Comparison of ENCODE assay signal across 29 mouse cellular contexts in the genomic region with DNA sequence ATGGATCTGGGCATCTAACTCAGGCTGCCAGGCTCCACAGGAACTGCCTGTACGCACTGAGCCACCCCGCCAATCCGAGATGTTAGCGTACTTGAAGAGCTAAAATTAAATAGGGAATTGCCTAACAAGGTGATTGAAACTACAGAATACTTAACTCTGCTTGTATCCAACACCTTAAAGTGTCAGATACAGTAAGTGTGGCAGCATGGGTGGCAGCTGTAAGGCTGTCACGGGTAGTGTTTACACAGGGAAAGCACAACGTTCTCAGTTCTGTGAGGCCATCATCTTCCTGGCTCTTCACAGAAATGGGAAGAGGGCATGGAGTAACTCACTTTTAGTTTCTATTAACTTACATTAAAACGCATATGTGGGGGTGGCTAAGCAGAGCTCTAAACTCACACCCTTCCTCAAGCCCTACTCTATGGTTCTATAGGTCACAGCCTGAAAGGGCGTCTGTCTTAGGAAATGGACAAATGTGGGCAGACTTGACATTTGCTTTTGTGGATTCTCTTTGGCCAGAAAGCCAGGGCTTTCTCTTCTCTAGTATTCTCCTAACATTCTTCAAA.
DNase-seq lines count a peak whose midpoint lies in the region; ATAC-seq and TF ChIP-seq lines count a peak whose summit lies in the region.
"Had no signal": no experiment of that assay in that cellular context is flagged by ENCODE, and none has a peak within 500 bp of the region (broad histone marks: within the 10 kb centered on the region; RNA-seq: fewer than 3 reads in every experiment).

No protein-coding gene starts in this region.

- no peak overlapping the region for H3K4me3 ChIP-seq in heart, embryonic 10.5 days
- no peak overlapping the region for H3K4me3 ChIP-seq in heart, embryonic 11.5 days (ENCODE audit: low read depth, low read length)
- H3K4me3 ChIP-seq in CH12.LX (replicated peaks in 1 of 3; ENCODE audit: low read depth in 2 of 3, low read length in 2 of 3, poor library complexity in 1 of 3), result no peak overlapping the region
- H3K4me3 ChIP-seq in intestine, embryonic 15.5 days (replicated peaks), result no peak overlapping the region
- H3K4me3 ChIP-seq: heart, adult 2 months; hindbrain, embryonic 10.5 days; hindbrain, embryonic 15.5 days; kidney, embryonic 15.5 days; lung, embryonic 15.5 days; midbrain, embryonic 15.5 days; stomach, embryonic 15.5 days had no signal

- DNase-seq in heart, embryonic 10.5 days (ENCODE audit: low spot score), result no peak
- DNase-seq in heart, postnatal 4 days, result peak; percentile 35
- no peak for DNase-seq in heart, adult 18-20 months
- no peak for DNase-seq in CH12.LX (ENCODE audit: extremely low read depth)
- peak; percentile 26 for DNase-seq in lung, postnatal 36 days
- no peak for DNase-seq in kidney, postnatal 4 days
- DNase-seq: adrenal gland, postnatal 10 days; cerebellum, adult 9-10 months; cerebellum, postnatal 36 days; gastrocnemius, postnatal 14 days; heart, adult 2 months; kidney, adult 18-20 months; kidney, postnatal 25 days; layer of hippocampus, postnatal 36 days; left cerebral cortex, postnatal 4 days; liver; right cerebral cortex, postnatal 25 days had no signal

- no peak overlapping the region for H3K4me2 ChIP-seq in heart, embryonic 11.5 days
- H3K4me2 ChIP-seq in CH12.LX (ENCODE audit: insufficient read depth, low read depth, poor library complexity, severe bottlenecking), result peak overlapping the region; percentile 55
- no peak overlapping the region for H3K4me2 ChIP-seq in intestine, embryonic 15.5 days (replicated peaks)
- H3K4me2 ChIP-seq: hindbrain, embryonic 15.5 days; kidney, embryonic 15.5 days; lung, embryonic 15.5 days; midbrain, embryonic 15.5 days; stomach, embryonic 15.5 days had no signal

- dilution Hi-C loops in CH12.LX (cut with MboI; ENCODE audit: extremely low pct_ligation_motif_present, extremely low pct_unique_long_range_greater_than_20kb, low sequenced_read_pairs), result no loop called here

- peak overlapping the region; percentile 47 for H3K27ac ChIP-seq in heart, embryonic 10.5 days
- no peak overlapping the region for H3K27ac ChIP-seq in heart, embryonic 11.5 days (ENCODE audit: low read depth, low read length)
- no peak overlapping the region for H3K27ac ChIP-seq in CH12.LX (ENCODE audit: insufficient read depth, low read depth)
- H3K27ac ChIP-seq in intestine, embryonic 15.5 days, result no peak overlapping the region
- H3K27ac ChIP-seq: heart, adult 2 months; hindbrain, embryonic 10.5 days; hindbrain, embryonic 15.5 days; kidney, embryonic 15.5 days; liver, embryonic 14.5 days; lung, embryonic 15.5 days; midbrain, embryonic 15.5 days; stomach, embryonic 15.5 days had no signal

- no peak for TF ChIP-seq POLR2A in CH12.LX (IDR thresholded peaks at IDR 0.05; ENCODE audit: low read depth, low read length)

- in situ Hi-C loops in CH12.LX (cut with MboI; ENCODE audit: low pct_ligation_motif_present, low pct_unique_long_range_greater_than_20kb, low sequenced_read_pairs), result no loop called here

- H3K27me3 ChIP-seq in heart, embryonic 10.5 days (ENCODE audit: insufficient read depth, poor library complexity, severe bottlenecking), result no peaks in the 10 kb centered on the region
- no peaks in the 10 kb centered on the region for H3K27me3 ChIP-seq in heart, embryonic 11.5 days (ENCODE audit: control insufficient read depth, insufficient read depth, low read length)
- H3K27me3 ChIP-seq in CH12.LX (replicated peaks), result no peaks in the 10 kb centered on the region
- H3K27me3 ChIP-seq in intestine, embryonic 15.5 days (replicated peaks), result no peaks in the 10 kb centered on the region
- H3K27me3 ChIP-seq: hindbrain, embryonic 15.5 days; kidney, embryonic 15.5 days; lung, embryonic 15.5 days; midbrain, embryonic 15.5 days; Patski; stomach, embryonic 15.5 days had no signal

- no peak for ATAC-seq in heart, embryonic 11.5 days (replicated peaks; ENCODE audit: insufficient number of reproducible peaks, low FRiP score, low TSS enrichment)
- ATAC-seq in intestine, embryonic 15.5 days, result no peak
- ATAC-seq: forebrain, embryonic 14.5 days; inflammation-experienced regulatory T-cells, adult 6 months; midbrain, embryonic 15.5 days; Patski had no signal

- no peaks in the 10 kb centered on the region for H3K36me3 ChIP-seq in heart, embryonic 10.5 days
- no peaks in the 10 kb centered on the region for H3K36me3 ChIP-seq in heart, embryonic 11.5 days (ENCODE audit: control insufficient read depth, insufficient read depth, low read length)
- H3K36me3 ChIP-seq in CH12.LX (replicated peaks in 1 of 2; ENCODE audit: control insufficient read depth in 1 of 2, insufficient read depth in 1 of 2, low read length in 1 of 2), result no peaks in the 10 kb centered on the region
- H3K36me3 ChIP-seq in intestine, embryonic 15.5 days, result no peaks in the 10 kb centered on the region
- H3K36me3 ChIP-seq: hindbrain, embryonic 10.5 days; hindbrain, embryonic 15.5 days; kidney, embryonic 15.5 days; lung, embryonic 15.5 days; midbrain, embryonic 15.5 days; stomach, embryonic 15.5 days had no signal

- no peak for TF ChIP-seq CTCF in CH12.LX (conservative IDR thresholded peaks at IDR 0.05 in 1 of 2, IDR thresholded peaks at IDR 0.05 in 1 of 2; ENCODE audit: low read depth in 2 of 2, low read length in 2 of 2)

- no peaks in the 10 kb centered on the region for H3K79me2 ChIP-seq in CH12.LX (replicated peaks; ENCODE audit: control insufficient read depth, extremely low read depth, insufficient read depth, poor library complexity, severe bottlenecking)

- H3K9me3 ChIP-seq in heart, embryonic 10.5 days, result no peaks in the 10 kb centered on the region
- H3K9me3 ChIP-seq in heart, embryonic 11.5 days (replicated peaks; ENCODE audit: control insufficient read depth, low read length), result no peaks in the 10 kb centered on the region
- H3K9me3 ChIP-seq in CH12.LX (replicated peaks; ENCODE audit: low read length), result no peaks in the 10 kb centered on the region
- no peaks in the 10 kb centered on the region for H3K9me3 ChIP-seq in intestine, embryonic 15.5 days
- H3K9me3 ChIP-seq: hindbrain, embryonic 10.5 days; hindbrain, embryonic 15.5 days; kidney, embryonic 15.5 days; lung, embryonic 15.5 days; midbrain, embryonic 15.5 days; stomach, embryonic 15.5 days had no signal

- H3K9ac ChIP-seq in heart, embryonic 11.5 days (ENCODE audit: low read depth, low read length), result no peak overlapping the region
- H3K9ac ChIP-seq in CH12.LX (ENCODE audit: insufficient read depth, low read depth), result no peak overlapping the region
- no peak overlapping the region for H3K9ac ChIP-seq in intestine, embryonic 15.5 days
- H3K9ac ChIP-seq: hindbrain, embryonic 15.5 days; kidney, embryonic 15.5 days; liver, embryonic 14.5 days; lung, embryonic 15.5 days; midbrain, embryonic 15.5 days; stomach, embryonic 15.5 days had no signal

- no peak for TF ChIP-seq RAD21 in CH12.LX (IDR thresholded peaks at IDR 0.05; ENCODE audit: low read depth, low read length)

- H3K4me1 ChIP-seq in heart, embryonic 10.5 days, result peaks cover 25% of the 10 kb centered on the region
- H3K4me1 ChIP-seq in heart, embryonic 11.5 days (ENCODE audit: control insufficient read depth, insufficient read depth, low read length), result peaks cover 9% of the 10 kb centered on the region
- H3K4me1 ChIP-seq in CH12.LX (ENCODE audit: control insufficient read depth in 1 of 2, insufficient read depth in 2 of 2), result peaks cover 2 to 24% of the 10 kb centered on the region in 2 experiments; a peak in 2 of 4 replicates
- H3K4me1 ChIP-seq in intestine, embryonic 15.5 days (replicated peaks), result 0 out of 2 replicates have a peak, but pooled peaks cover 6% of the 10 kb centered on the region
- H3K4me1 ChIP-seq: midbrain, embryonic 15.5 days had no signal

- TF ChIP-seq EP300 in CH12.LX (IDR thresholded peaks at IDR 0.05; ENCODE audit: low read length), result no peak

- WGBS in heart, embryonic 10.5 days, result 64% methylated on average over 8 of the region's 8 CpGs
- WGBS in heart, embryonic 11.5 days (ENCODE audit: insufficient replicate concordance), result 57% methylated on average over 8 of the region's 8 CpGs
- 74% methylated on average over 8 of the region's 8 CpGs for WGBS in intestine, embryonic 15.5 days

TF ChIP-seq in CH12.LX, 34 proteins besides CTCF, POLR2A, EP300 and RAD21:
- TF ChIP-seq ZMIZ1 (IDR thresholded peaks at IDR 0.05; ENCODE audit: low read depth, low read length) (no peak), SIN3A (IDR thresholded peaks at IDR 0.05; ENCODE audit: low read length) (no peak), GABPA (IDR thresholded peaks at IDR 0.05; ENCODE audit: insufficient replicate concordance, low read depth, low read length) (no peak), KAT2A (IDR thresholded peaks at IDR 0.05; ENCODE audit: insufficient replicate concordance, low read length) (no peak), BHLHE40 (IDR thresholded peaks at IDR 0.05; ENCODE audit: low read depth, low read length) (no peak)
TF ChIP-seq in CH12.LX: peak in this region for 0.

Comparison
In these comparisons a context has a peak if more than half of its experiments do, and no peak if none do; other contexts are left out.
1. DNase-seq: peak in heart, postnatal 4 days (single experiment) and lung, postnatal 36 days (single experiment); none in heart, embryonic 10.5 days (single experiment), heart, adult 18-20 months (0 of 2), CH12.LX (single experiment) and kidney, postnatal 4 days (0 of 2).